ENCODE assay signal across 8 mouse cellular contexts in genomic region chr19:57007291-57007690, GRCm38 (mm10). TPM values are rescaled to one million over a fixed set of nuclear protein-coding genes. Genes with fewer than 3 reads are reported as not detected.
DNase-seq lines count a peak whose midpoint lies in the region; ATAC-seq and TF ChIP-seq lines count a peak whose summit lies in the region.

No protein-coding gene starts in this region.

- peak overlapping the region; percentile 76 for H3K9ac ChIP-seq in heart, adult 2 months (ENCODE audit: low read depth, low read length)
- H3K9ac ChIP-seq in lung, postnatal 0 days (replicated peaks; ENCODE audit: low read depth): peak overlapping the region; percentile 52
- no peak overlapping the region for H3K9ac ChIP-seq in stomach, embryonic 15.5 days

- H3K4me2 ChIP-seq in lung, postnatal 0 days (replicated peaks; ENCODE audit: low read depth, low read length): peak overlapping the region; percentile 92
- H3K4me2 ChIP-seq in stomach, embryonic 15.5 days: peak overlapping the region; percentile 94

- peaks cover 6% of the 10 kb centered on the region for H3K27me3 ChIP-seq in heart, adult 2 months (ENCODE audit: control insufficient read depth, insufficient read depth, low read length)
- no peaks in the 10 kb centered on the region for H3K27me3 ChIP-seq in lung, postnatal 0 days (replicated peaks; ENCODE audit: insufficient read depth, low read length)
- no peaks in the 10 kb centered on the region for H3K27me3 ChIP-seq in stomach, embryonic 15.5 days (replicated peaks)

- no peak for TF ChIP-seq EP300 in heart, adult 2 months (IDR thresholded peaks at IDR 0.05; ENCODE audit: insufficient read depth, low read depth, low read length)
- TF ChIP-seq EP300 in lung, postnatal 0 days (IDR thresholded peaks at IDR 0.05): no peak

- intact Hi-C loops in left cerebral cortex, postnatal 14 days (cut with DNase I): no loop called here
- intact Hi-C loops in left cerebral cortex, postnatal 36 days (cut with DNase I): no loop called here
- intact Hi-C loops in heart, adult 2 months (cut with DNase I): loop anchor here (5.0 kb wide), 1 partner anchor 65 kb away; no protein-coding TSS in a partner anchor

- peak; percentile 35 to 45 for DNase-seq in left cerebral cortex, postnatal 14 days (ENCODE audit: low spot score in 2 of 2)
- no peak for DNase-seq in left cerebral cortex, postnatal 36 days (ENCODE audit: low spot score in 2 of 2)
- DNase-seq in cerebellum, adult 9-10 months: peak; percentile 90
- DNase-seq in heart, adult 2 months: peak; percentile 56 to 57
- DNase-seq in kidney, adult 8-10 months: peak; percentile 81 to 83
- no peak for DNase-seq in lung, postnatal 0 days (ENCODE audit: low spot score)
- DNase-seq in adipocyte (ENCODE audit: low spot score): no peak

- peak overlapping the region; percentile 12; the same call in 1 of the 2 replicates for H3K27ac ChIP-seq in heart, adult 2 months
- 0 out of 2 replicates have a peak overlapping the region, but pooled peaks have one; percentile 51 for H3K27ac ChIP-seq in lung, postnatal 0 days (ENCODE audit: low read length)
- no peak overlapping the region for H3K27ac ChIP-seq in stomach, embryonic 15.5 days

- ATAC-seq in lung, postnatal 0 days: no peak
- no peak for ATAC-seq in stomach, embryonic 15.5 days (ENCODE audit: insufficient read depth, low FRiP score, low read depth)

- TF ChIP-seq POLR2A in heart, adult 2 months (IDR thresholded peaks at IDR 0.05; ENCODE audit: insufficient read depth, low read depth, low read length): no peak

- peak; percentile 40 for TF ChIP-seq CTCF in heart, adult 2 months (IDR thresholded peaks at IDR 0.05)
- TF ChIP-seq CTCF in lung, postnatal 0 days (IDR thresholded peaks at IDR 0.05): peak; percentile 39

- peak overlapping the region; percentile 74 for H3K4me3 ChIP-seq in heart, adult 2 months
- H3K4me3 ChIP-seq in lung, postnatal 0 days (ENCODE audit: low read depth, low read length): peak overlapping the region; percentile 56
- H3K4me3 ChIP-seq in stomach, embryonic 15.5 days (replicated peaks): peak overlapping the region; percentile 63

- no peaks in the 10 kb centered on the region for H3K9me3 ChIP-seq in lung, postnatal 0 days (ENCODE audit: low read length)
- H3K9me3 ChIP-seq in stomach, embryonic 15.5 days: no peaks in the 10 kb centered on the region

- H3K79me2 ChIP-seq in heart, adult 2 months (replicated peaks; ENCODE audit: control insufficient read depth, insufficient read depth, low read length): no peaks in the 10 kb centered on the region

- no peaks in the 10 kb centered on the region for H3K36me3 ChIP-seq in heart, adult 2 months (ENCODE audit: control insufficient read depth, insufficient read depth, low read length)
- H3K36me3 ChIP-seq in lung, postnatal 0 days (ENCODE audit: insufficient read depth, low read length): no peaks in the 10 kb centered on the region
- no peaks in the 10 kb centered on the region for H3K36me3 ChIP-seq in stomach, embryonic 15.5 days

- H3K4me1 ChIP-seq in heart, adult 2 months (ENCODE audit: control insufficient read depth, insufficient read depth, low read length): peaks cover 3% of the 10 kb centered on the region; the same call in 1 of the 2 replicates
- peaks cover 9% of the 10 kb centered on the region; the same call in 1 of the 2 replicates for H3K4me1 ChIP-seq in lung, postnatal 0 days (ENCODE audit: insufficient read depth, low read depth, low read length)
- H3K4me1 ChIP-seq in stomach, embryonic 15.5 days: peaks cover 22% of the 10 kb centered on the region; the same call in 1 of the 2 replicates

- WGBS in heart, adult 2 months: 65% methylated on average over 16 of the region's 16 CpGs
- WGBS in lung, postnatal 0 days: 62% methylated on average over 16 of the region's 16 CpGs
- WGBS in stomach, embryonic 15.5 days: 56% methylated on average over 16 of the region's 16 CpGs

RNA-seq across cellular contexts. Expression of gene Afap1l2, which starts 0.7 kb away (rescaled TPM):
- 10 to 100 TPM; 11.9 to 13.4 TPM for total RNA-seq in left cerebral cortex, postnatal 14 days (2021)
- total RNA-seq in left cerebral cortex, postnatal 36 days (2021): 10 to 100 TPM in 1 of 2 experiments, 1 to 10 TPM in 1; 6.7 to 10.2 TPM
- total RNA-seq in heart, adult 2 months (2021): 1 to 10 TPM; 3.6 TPM
- 1.8 and 2.9 TPM in 2 replicates for polyA plus RNA-seq in heart, adult 2 months (2012; rRNA removed)
- polyA plus RNA-seq in lung, postnatal 0 days (2015; fragmentation: Nextera tagmentation; extraction: Ambion mirVana): 15.5 and 18.8 TPM in 2 replicates
- polyA plus RNA-seq in stomach, embryonic 15.5 days (2015; fragmentation: Nextera tagmentation; extraction: Ambion mirVana): 21.2 and 21.7 TPM in 2 replicates

Comparison
In these comparisons a context has a peak if more than half of its experiments do, and no peak if none do; other contexts are left out.
1. DNase-seq: peak in left cerebral cortex, postnatal 14 days (2 of 2), cerebellum, adult 9-10 months (single experiment), heart, adult 2 months (2 of 2) and kidney, adult 8-10 months (2 of 2); none in left cerebral cortex, postnatal 36 days (0 of 2), lung, postnatal 0 days (single experiment) and adipocyte (single experiment).
2. Peak in every context shown above with its lines, with median percentiles within 50 percentile points of each other: H3K4me3 ChIP-seq.